Mouse (Mus musculus) heart, postnatal 14 days (tissue): ENCODE data around the gene 1110008P14Rik. TPM values are rescaled to one million over a fixed set of nuclear protein-coding genes. Genes with fewer than 3 reads are reported as not detected.

Experiments
- DNase-seq, 2 experiments: peaks; one replicate each; pipeline ENCODE4 v3.0.0; 2021 to 2022
- intact Hi-C: fragments of 180-260 bp; cut with DNase I; formaldehyde crosslinking; loops from one replicate; pipeline ENCODE4 v1.15.1; 2025
- long read RNA-seq, 2 experiments: library from polyadenylated mRNA; stranded (forward); transcript quantifications; one replicate each; pipeline ENCODE4 v2.0.0; 2021
- total RNA-seq, 2 experiments: library from RNA; stranded (reverse); gene quantifications; 2 replicates each; pipeline ENCODE4 v1.2.3; 2021

Gene 1110008P14Rik
- total RNA-seq = 10 to 100 TPM; 45.3 to 48.2 TPM
- long read RNA-seq, experiment 1, transcript 1110008P14Rik-201 (2 exons, 680 nt) = major isoform, 39 of 39 reads
- long read RNA-seq, experiment 1, partial matches to known transcripts = 0 of 39 reads
- long read RNA-seq, experiment 1, other reads (novel, unspliced or antisense) = 0 of 39 reads
- long read RNA-seq, experiment 2, transcript 1110008P14Rik-201 (2 exons, 680 nt) = major isoform, 42 of 42 reads
- long read RNA-seq, experiment 2, partial matches to known transcripts = 0 of 42 reads
- long read RNA-seq, experiment 2, other reads (novel, unspliced or antisense) = 0 of 42 reads

GRCm38 (mm10) chr2:32381775-32382223 is at the start of gene 1110008P14Rik:
TSS of gene 1110008P14Rik (minus strand) at chr2:32381938.
- intact Hi-C loops = no loop called here
- peak; percentile 94 to 97 for DNase-seq

DNA sequence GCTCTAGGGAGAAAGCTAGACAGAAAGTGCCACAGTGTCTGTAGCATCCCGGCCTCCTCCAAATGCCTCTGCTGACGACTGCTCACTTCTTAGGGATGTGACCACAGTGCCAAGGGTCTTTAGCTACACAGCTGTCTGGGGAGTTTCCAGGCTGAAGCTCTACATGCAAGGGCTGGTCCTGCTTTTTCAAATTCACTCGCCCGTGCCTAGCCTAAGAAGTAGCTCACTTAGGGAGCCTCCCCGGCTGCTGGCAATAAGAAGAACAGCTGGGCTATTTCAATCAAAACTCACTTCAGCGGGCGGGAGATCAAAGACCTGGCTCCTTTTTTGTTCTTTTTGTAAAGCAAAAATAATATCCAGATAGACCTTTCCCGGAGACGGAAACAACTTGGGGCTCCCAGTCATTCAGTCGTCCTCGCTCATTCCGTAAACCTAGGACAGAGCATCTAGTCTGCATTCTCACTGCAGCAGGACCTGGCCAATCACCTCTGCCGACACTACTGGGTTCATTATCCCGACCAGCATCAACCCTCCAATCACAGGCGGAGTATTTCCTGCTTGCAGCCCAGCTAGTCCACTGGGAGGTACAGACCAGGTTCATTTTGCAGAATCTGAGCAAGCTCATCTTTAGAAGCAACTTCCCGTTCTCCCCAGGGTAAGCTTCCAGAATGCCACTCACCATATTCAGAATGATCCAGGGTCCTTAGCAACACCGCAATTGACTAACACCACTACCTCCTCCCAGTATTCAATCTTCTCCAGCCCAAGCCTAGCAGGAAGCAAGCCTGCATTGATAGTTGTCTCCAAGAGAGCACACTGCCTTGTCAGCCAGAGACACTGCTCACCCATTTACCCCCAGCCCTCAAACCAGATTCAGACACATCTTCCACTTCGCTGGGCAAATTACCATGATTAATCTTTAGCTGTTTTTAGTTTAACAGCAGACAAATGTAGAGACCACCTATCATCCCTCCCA is 49.3 kb upstream of the 1110008P14Rik start:
- intact Hi-C loops = no loop called here

DNA sequence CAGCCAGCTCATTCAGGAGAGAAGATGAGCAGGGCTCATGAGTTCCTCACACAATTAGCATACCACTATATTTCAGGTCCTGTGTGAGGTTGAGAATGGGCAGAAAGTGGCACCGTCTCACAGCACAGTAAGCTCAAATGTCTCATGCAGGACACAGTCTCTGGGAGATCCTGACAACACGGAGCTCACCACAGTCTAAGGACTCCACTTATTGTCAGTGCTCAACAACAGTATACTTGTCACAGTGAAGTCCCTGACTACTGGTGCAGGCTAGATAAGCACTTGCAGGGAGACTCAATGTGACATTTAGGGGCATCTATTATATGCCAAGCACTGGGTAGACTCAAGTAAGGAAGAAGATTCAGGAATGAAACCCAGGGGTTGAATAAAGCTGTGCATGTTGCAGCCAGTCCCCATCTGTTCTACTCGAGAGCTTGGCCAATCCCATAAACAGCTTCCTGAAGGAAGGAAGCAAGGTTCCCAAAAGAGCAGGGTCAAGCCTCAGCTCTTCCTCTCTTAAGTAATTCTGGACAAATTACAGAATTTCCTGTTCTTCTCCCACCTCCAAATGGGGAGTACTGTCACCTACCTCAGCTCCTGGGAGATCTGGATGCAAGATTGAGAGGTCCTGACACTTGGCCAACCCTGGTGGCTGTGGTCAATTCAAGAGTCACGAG is 47.6 kb upstream of the 1110008P14Rik start:
- intact Hi-C loops = no loop called here

More for the DNA sequence above, 49.3 kb upstream of the 1110008P14Rik start:
- DNase-seq = peak; percentile 63 to 79

DNA sequence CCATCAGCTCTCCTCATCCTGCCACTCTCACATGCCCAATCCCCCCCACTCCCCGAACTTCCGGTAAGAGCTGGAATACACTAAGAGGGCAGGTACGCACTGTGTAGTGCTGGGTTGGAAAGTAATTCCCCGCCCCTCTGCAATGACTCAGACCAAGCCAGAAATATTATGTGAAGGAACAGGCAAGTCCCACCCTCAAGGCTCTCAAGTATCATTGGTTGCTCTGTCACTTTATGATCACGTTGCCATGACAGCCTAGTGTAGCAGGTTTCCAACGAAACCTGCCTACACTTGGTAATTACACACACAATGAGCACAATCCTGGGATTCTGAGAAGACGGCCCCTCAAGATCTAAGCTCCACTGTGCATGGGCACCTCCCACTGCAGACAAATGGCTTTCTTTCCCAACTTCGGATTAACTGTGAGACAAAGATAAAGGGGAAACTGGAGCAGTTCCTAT is 46.6 kb upstream of the 1110008P14Rik start:
- no peak for DNase-seq
- intact Hi-C loops = no loop called here

More for the DNA sequence above, 47.6 kb upstream of the 1110008P14Rik start:
- no peak for DNase-seq

GRCm38 (mm10) chr2:32427720-32428119 is 46.0 kb upstream of the 1110008P14Rik start:
- DNase-seq = no peak
- intact Hi-C loops = no loop called here

DNA sequence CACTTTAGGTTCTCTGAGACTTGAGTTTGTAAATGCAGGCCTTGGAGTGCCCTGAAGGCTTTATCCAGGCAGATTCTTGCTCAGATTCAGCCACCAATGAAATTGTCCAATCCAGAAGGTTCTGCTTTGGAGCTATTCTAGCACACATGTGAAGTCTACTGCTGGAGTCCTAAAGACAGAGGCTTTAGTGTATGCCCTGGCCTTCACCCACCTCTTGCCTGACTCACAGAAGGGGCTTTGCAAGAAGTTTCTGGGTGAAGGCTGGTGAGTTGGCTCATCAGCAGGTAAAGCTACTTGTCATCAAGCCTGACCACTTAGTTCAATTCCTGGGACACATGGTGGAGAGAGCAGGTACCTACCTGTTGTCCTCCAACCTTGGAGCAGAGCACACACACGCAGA is 44.4 kb upstream of the 1110008P14Rik start:
- intact Hi-C loops = no loop called here
- no peak for DNase-seq

GRCm38 (mm10) chr2:32425568-32425967 is 43.8 kb upstream of the 1110008P14Rik start:
- DNase-seq = no peak

GRCm38 (mm10) chr2:32424796-32425195 is 43.1 kb upstream of the 1110008P14Rik start:
- no peak for DNase-seq
- intact Hi-C loops = no loop called here

More at GRCm38 (mm10) chr2:32425568-32425967, 43.8 kb upstream of the 1110008P14Rik start:
- intact Hi-C loops = no loop called here

DNA sequence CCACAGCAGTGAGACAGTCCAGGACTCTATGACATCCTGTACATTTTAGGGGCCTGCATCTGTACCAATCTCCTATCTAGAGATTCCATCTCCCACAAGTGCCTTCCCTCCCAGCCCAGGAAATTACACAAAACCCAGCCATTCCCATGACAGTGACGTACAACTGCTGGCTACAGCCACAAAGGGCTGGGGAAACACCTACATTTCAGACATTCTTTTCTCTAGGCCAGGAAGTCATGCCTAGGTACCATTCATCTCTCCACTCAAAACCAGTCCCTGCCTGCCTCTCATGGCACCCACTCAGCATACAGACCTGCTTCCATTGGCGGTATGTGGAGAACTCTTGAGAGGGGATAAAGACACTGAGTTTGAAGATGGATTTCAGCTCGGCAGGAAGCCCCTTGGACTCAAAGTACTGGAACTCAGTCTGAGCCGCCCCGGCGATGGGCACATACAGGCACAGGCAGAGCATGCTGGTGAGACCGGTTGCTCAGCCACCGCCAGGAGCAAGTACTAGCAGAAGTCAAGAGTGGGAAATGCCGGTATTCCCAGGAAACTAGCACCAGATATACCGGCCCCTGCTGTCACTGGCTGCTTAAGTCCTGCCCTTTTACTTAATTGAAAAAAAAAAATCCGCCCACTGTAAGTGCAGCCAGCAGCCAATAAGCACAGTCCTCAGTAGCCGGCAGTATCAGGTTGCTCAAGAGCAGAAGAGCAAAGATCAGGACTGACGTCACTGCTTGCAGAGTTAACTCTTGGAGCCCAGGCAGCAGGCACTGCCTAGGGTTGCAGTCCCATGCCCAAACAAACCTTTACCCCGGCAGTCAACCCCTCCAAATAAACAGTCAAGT is 42.0 kb upstream of the 1110008P14Rik start:
- intact Hi-C loops = loop anchor here (2.0 kb wide), 1 partner anchor 27 kb away; the partner anchor contains the start of genes Naif1 and Slc25a25
- peak; percentile 66 to 71 for DNase-seq

- DNase-seq = no peak
- intact Hi-C loops = loop anchor here (2.0 kb wide), 1 partner anchor 29 kb away; the partner anchor contains the start of genes Naif1 and Slc25a25
Observed at GRCm38 (mm10) chr2:32421851-32422251, 40.1 kb upstream of the 1110008P14Rik start.

GRCm38 (mm10) chr2:32420647-32421046 is 38.9 kb upstream of the 1110008P14Rik start:
- intact Hi-C loops = no loop called here

GRCm38 (mm10) chr2:32420066-32420608 is 38.4 kb upstream of the 1110008P14Rik start:
- no peak for DNase-seq
- intact Hi-C loops = no loop called here

More at GRCm38 (mm10) chr2:32420647-32421046, 38.9 kb upstream of the 1110008P14Rik start:
- no peak for DNase-seq

DNA sequence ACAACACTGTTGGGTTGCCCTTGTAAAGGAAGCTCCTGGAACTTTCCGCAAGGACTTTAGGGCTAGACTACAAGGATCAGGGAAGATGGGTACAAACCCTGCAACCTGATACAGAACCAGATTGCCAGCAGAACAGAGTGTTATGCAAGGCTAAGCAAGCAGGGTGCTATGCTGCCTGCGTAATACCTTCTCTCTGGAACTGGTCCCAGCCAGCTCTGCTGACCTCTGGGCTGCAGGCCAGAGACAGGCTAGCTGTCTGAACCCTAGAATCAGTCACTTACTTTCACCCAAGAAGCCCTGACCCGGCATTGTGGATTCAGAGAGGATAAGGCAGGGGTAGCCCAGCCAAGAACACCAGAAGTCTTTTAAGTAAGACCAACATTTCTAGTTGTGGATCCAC is 37.6 kb upstream of the 1110008P14Rik start:
- intact Hi-C loops = no loop called here
- peak; percentile 64 to 71 for DNase-seq

DNA sequence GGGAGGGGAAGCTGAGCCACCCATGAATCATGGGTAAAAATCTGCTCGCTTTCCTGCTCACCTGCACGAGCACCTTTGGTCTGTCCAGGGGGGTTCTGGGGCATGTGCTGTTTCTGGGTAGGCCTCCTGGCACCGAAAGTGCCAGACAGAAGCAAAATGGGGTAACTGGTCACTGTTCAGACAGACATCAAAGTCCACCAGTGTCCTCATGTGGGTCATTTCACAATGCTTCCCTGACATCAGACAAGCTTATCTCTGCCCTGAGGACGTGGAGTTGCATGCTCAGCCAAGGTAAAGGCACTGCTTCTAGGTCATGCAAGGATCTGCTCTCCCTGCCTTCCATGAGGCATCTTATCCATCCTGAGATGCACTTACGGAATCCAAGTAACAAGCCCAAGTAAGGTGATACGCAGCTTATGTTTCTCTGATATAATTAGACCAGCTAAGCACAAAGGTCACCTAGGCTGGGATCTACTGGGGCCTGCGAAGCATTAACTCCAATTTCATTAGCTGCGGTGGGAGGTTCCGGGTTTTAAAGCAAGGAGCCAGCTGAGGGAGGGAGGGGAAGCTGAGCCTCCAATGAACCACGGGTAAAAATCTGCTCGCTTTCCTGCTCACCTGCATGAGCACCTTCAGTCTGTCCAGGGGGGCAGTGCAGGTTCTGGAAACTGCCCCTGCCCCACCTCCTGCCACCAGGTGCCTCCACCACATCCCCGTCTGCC is 36.9 kb upstream of the 1110008P14Rik start:
- intact Hi-C loops = no loop called here
- no peak for DNase-seq

DNA sequence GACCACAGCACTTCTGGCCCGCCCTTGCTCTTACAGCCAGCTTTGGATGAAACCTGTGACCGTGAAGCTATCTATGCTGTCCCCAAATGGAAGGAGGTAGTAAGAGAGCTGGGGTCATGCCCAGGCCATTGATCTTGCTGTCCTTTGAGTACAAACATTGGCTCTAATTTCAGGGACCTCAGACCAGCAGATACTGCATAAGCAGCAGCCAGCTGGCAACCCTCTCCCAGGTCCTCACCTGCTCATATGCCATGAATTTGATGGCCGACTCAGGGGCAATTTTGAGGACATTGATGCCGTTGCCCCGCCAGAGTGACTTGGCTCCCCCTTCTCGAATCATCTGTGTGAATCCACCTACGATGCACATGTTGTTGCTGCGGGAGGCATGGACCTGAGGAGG is 35.7 kb upstream of the 1110008P14Rik start:
- no peak for DNase-seq
- intact Hi-C loops = no loop called here

- DNase-seq = no peak
- intact Hi-C loops = no loop called here
Observed at GRCm38 (mm10) chr2:32416556-32416955, 34.8 kb upstream of the 1110008P14Rik start.

DNA sequence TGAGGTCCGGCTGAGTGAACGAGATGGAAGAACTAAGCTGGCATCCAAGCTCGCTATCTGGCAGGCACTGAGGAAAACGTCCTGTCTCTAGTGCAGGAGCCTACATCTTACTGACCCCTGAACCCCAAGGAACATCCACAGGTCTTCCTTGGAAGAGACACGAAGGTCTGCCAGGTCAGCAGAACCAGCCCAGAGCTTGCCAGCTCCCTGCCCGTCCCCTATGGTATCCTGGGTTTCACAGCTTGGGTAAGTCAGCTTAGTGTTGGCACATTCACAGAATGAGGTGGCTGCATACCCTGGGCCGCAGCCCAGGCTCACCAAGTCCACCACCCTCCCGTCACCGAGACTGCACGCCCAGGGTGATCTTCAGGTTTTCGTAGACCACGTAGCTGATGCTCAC is 34.1 kb upstream of the 1110008P14Rik start:
- intact Hi-C loops = no loop called here
- no peak for DNase-seq

DNA sequence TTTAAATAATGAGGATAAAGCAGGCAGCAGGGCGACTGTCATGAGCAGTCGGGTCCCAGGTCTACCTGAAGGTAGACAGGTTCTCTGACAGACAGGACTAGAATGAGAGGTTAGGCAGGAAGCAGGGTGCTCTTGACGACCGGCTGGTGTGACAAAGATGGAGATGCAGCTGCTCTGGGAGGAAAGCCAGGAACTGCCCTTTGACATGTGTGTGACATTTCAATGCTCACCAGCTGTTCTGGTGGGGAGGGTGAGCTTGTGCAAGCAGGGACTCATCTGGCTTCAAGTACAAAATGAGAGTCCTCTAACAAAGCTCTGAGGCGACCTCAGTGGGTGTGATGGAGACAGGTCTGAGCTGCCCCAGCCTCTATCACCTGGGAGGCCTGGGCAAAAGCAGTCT is 32.2 kb upstream of the 1110008P14Rik start:
- intact Hi-C loops = no loop called here
- peak in 1 of 2 experiments; percentile 33 for DNase-seq
